Mouse (Mus musculus): ENCODE data around the gene Uchl5. TPM values are rescaled to one million over a fixed set of nuclear protein-coding genes. Genes with fewer than 3 reads are reported as not detected.

Uchl5 gene
- total RNA-seq, 2 experiments from 2014 or later = 18.8 to 26.6 TPM

- DNase-seq (ENCODE audit: low spot score in 2 of 2) = peak; percentile 40 to 63
These were observed 11.6 kb downstream of the Uchl5 start for GRCm38 (mm10) chr1:143788584-143789227.

DNA sequence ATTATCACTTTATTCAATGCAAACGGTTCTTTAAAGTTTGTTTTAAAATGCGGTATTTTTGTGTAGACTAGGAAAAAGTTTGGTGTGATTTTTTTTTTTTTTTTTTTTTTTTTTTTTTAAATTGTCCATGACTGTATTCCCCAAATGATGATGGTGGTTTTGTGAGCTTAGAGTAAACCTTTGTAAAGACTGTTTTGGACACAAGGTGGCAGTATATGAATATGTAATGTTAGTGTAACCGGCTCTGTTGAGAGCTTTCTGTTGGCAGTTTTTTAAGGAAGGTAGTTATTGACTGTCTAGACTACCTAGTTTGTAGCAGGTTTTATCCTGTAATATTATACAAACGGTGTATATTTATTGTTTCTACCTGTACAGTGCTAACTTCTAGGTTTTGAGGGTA lies 26.5 kb downstream of the Uchl5 start:
- DNase-seq (ENCODE audit: low spot score in 2 of 2) = no peak

DNA sequence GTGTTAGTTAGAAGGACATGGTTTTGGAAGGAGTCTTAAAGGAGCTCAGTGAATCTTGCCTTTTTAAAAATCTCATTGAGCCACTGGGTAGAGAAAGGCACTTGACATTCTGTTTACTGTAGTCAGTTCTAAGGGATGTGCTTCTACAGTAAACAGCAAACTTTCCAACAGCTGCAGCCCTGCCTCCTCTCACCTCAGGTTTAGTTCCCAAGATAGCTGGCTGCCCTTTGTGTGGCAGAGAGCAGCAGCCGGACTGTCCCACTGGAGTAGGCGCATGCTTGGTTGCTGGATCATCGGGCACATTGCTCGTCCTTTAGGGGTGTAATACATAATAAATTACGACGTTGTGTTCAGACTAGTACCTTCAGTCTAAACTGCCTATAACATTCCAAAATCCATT lies 32.0 kb downstream of the Uchl5 start:
- DNase-seq (ENCODE audit: low spot score in 2 of 2) = no peak

- peak; percentile 82 to 83 for DNase-seq (ENCODE audit: low spot score in 2 of 2)
These were observed 36.7 kb downstream of the Uchl5 start for GRCm38 (mm10) chr1:143813676-143814360.

- no peak for DNase-seq (ENCODE audit: low spot score in 2 of 2)
These were observed 43.2 kb downstream of the Uchl5 start for GRCm38 (mm10) chr1:143820096-143820877.

- DNase-seq (ENCODE audit: low spot score in 2 of 2) = no peak
These were observed 45.6 kb downstream of the Uchl5 start for GRCm38 (mm10) chr1:143822677-143823076.

- no peak for DNase-seq (ENCODE audit: low spot score in 2 of 2)
These were observed 53.6 kb downstream of the Uchl5 start for GRCm38 (mm10) chr1:143830713-143831112.

DNA sequence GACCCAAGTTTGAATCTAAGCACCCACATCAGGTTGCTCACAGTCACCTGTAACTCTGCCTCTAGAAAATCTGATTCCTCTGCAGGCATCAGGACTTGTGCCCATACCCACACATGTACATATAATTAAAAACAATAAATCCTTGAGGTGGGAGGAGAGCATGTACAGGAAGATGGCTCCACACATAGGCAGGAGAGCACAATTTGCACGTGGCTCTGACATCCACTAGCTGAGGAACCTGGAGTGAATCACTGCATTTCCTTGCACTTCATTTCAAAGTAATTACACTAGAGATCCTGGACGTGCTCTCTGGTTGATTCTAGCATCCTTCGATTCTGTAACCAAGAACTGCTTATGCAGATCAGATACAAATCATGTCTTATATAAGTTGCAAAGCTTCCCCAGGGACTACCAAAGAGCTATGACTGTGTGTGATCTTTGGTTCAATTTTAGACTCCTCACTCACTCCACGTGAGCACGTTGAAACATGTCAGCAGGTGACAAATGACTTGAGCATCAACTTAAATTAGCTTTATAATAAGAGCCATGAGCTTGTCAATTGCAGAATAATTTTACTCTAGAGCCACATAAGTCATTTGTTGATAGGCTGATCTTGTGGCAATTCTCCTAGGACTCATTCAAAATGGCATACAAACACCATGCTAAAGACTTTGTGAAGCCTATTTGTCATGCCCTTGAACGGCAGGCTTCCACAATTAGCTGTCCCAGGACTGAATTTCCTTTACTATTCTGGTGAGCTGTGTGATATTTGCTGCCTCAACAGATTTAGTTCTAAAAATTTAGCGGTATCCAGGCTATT lies 59.5 kb downstream of the Uchl5 start:
- no peak for DNase-seq (ENCODE audit: low spot score in 2 of 2)

- DNase-seq (ENCODE audit: low spot score in 2 of 2) = no peak
These were observed 60.6 kb downstream of the Uchl5 start for GRCm38 (mm10) chr1:143837681-143838080.

DNA sequence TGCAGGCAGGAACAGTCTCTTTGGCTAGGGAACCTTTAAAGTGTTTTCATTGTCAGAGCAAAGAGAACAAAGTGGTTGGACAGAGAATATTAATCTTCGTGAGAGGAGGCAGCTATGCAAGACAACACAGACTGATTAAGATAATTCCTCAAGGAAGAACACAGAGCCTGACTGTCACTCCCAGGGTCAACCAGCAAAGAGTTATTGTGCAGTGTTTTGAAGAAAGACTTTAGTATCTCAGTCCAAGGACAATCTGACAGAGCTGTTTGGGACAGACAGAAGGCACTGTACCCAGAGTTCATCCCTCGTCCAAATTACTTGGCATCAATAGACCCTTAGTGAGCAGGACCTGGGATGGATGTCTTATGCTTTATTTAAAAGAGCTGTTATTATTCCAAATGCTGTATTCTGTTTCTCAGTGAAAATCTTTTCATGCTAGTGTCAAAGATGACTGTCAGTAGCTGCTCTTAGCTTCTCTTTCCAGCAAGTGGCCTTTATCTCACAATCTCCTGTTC lies 61.9 kb downstream of the Uchl5 start:
- no peak for DNase-seq (ENCODE audit: low spot score in 2 of 2)

- DNase-seq (ENCODE audit: low spot score in 2 of 2) = no peak
These were observed 75.3 kb downstream of the Uchl5 start for GRCm38 (mm10) chr1:143852329-143852728.

- DNase-seq (ENCODE audit: low spot score in 2 of 2) = no peak
These were observed 75.8 kb downstream of the Uchl5 start for GRCm38 (mm10) chr1:143852779-143853358.

DNA sequence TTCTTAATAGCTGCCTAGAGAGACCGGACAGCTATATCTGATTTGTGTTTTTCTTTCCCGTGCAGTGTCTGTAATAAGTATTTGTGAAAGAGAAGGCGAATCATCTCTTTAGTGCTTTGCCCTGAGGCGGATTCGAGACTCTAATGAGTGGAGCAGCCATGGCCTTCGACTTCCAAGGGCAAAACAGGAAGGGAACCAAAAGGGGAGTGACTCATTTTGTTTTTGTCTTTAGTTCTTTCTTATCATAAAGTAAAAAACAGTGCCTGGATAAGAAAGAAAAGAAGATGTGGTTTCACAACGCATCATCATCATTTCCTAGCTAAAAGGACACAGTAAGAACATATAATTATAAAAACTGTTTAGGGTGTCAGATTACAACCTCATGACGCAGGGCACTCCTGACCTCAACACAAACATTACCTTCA lies 76.6 kb downstream of the Uchl5 start:
- no peak for DNase-seq (ENCODE audit: low spot score in 2 of 2)

- DNase-seq (ENCODE audit: low spot score in 2 of 2) = no peak
These were observed 78.6 kb downstream of the Uchl5 start for GRCm38 (mm10) chr1:143855706-143856105.

Other genes starting within 250 kb of the Uchl5 start
- 10 to 100 TPM in 1 of 2 experiments, 1 to 10 TPM in 1; 6.4 to 16.0 TPM for gene B3galt2, start 136.6 kb upstream of the Uchl5 start, total RNA-seq (2021)
- gene Cdc73, start 74.4 kb upstream of the Uchl5 start, total RNA-seq (2021) = 100 to 1,000 TPM in 1 of 2 experiments, 10 to 100 TPM in 1; 87.0 to 102 TPM
- gene Glrx2, start 60.9 kb upstream of the Uchl5 start, total RNA-seq (2021) = 10 to 100 TPM; 87.0 to 93.1 TPM
- gene Trove2, start 204 bp upstream of the Uchl5 start, total RNA-seq (2021) = 10 to 100 TPM; 13.1 to 13.2 TPM
- 100 to 1,000 TPM; 210 to 229 TPM for gene Rgs2, start 226.9 kb downstream of the Uchl5 start, total RNA-seq (2021)